Comparison of ENCODE assay signal across 13 mouse cellular contexts in the genomic region with DNA sequence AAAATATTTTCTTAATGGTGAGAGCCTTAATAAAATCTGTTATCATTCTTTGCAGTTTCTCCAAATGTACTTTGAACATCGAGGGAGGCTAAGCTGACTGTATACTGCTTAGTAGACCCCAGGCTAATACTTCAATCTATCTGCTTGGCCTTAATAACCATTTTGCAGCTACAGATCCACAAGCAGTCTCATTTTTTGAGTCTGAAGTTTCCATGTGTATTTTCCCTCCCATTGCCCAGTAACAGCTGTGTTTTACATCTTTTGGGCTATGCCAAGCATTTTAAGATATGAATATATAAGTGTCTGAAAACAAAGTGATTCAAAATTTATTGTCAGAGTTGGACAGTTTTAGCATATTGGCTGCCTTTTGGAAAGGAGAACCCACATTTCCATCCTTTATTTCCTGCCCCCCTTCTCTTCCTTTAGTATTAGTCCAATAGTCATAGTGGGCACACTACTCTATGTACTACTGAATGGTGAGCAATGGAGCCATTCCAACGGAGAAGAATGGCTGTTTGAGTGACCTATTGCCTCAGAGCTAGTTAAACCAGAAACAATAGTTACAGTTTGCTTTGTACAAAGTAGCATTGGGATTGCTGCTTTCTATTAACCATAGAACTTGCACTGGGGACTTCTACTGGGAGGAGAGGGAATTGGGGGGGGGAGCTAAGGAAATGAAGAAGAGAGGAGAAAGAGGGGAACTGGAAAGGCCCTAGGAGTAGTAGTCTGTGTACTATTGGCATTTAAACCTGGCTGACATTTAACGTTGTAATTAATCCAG. TPM values are rescaled to one million over a fixed set of nuclear protein-coding genes. Genes with fewer than 3 reads are reported as not detected.
A peak's percentile ranks its signal among the peaks of the same experiment; 100 is the strongest.
DNase-seq lines count a peak whose midpoint lies in the region; ATAC-seq lines count a peak whose summit lies in the region.
"Had no signal": no experiment of that assay in that cellular context is flagged by ENCODE, and none has a peak within 500 bp of the region (broad histone marks: within the 10 kb centered on the region; RNA-seq: fewer than 3 reads in every experiment).

No protein-coding gene starts in this region.

- no peak overlapping the region for H3K9ac ChIP-seq in kidney, embryonic 15.5 days
- H3K9ac ChIP-seq: forebrain, embryonic 15.5 days; midbrain, embryonic 13.5 days had no signal

- peak overlapping the region; percentile 72 for H3K27ac ChIP-seq in kidney, embryonic 15.5 days
- H3K27ac ChIP-seq in limb, embryonic 10.5 days = no peak overlapping the region
- H3K27ac ChIP-seq: forebrain, embryonic 15.5 days; midbrain, embryonic 13.5 days had no signal

- 40% methylated on average over 3 of the region's 3 CpGs for WGBS in kidney, embryonic 15.5 days
- 57% methylated on average over 3 of the region's 3 CpGs for WGBS in limb, embryonic 10.5 days

- H3K4me1 ChIP-seq in kidney, embryonic 15.5 days = peaks cover 42% of the 10 kb centered on the region
- H3K4me1 ChIP-seq in limb, embryonic 10.5 days = peaks cover 38% of the 10 kb centered on the region

- H3K27me3 ChIP-seq in kidney, embryonic 15.5 days = peaks cover 28% of the 10 kb centered on the region; the same call in 1 of the 2 replicates
- peaks cover 41% of the 10 kb centered on the region for H3K27me3 ChIP-seq in limb, embryonic 10.5 days (ENCODE audit: low read depth, poor library complexity, severe bottlenecking)

- H3K4me3 ChIP-seq in kidney, embryonic 15.5 days (replicated peaks) = no peak overlapping the region
- no peak overlapping the region for H3K4me3 ChIP-seq in limb, embryonic 10.5 days
- H3K4me3 ChIP-seq: forebrain, embryonic 15.5 days; midbrain, embryonic 13.5 days had no signal

- no peak for ATAC-seq in kidney, embryonic 15.5 days (replicated peaks; ENCODE audit: low FRiP score)
- ATAC-seq: forebrain, embryonic 15.5 days; midbrain, embryonic 13.5 days had no signal

- peak overlapping the region; percentile 16; the same call in 1 of the 2 replicates for H3K4me2 ChIP-seq in kidney, embryonic 15.5 days
- H3K4me2 ChIP-seq: forebrain, embryonic 15.5 days; midbrain, embryonic 13.5 days had no signal

- H3K36me3 ChIP-seq in kidney, embryonic 15.5 days = peaks cover 19% of the 10 kb centered on the region
- H3K36me3 ChIP-seq in limb, embryonic 10.5 days = peaks cover 60% of the 10 kb centered on the region
- H3K36me3 ChIP-seq: forebrain, embryonic 15.5 days; midbrain, embryonic 13.5 days had no signal

- no peaks in the 10 kb centered on the region for H3K9me3 ChIP-seq in kidney, embryonic 15.5 days (replicated peaks)
- H3K9me3 ChIP-seq in limb, embryonic 10.5 days (replicated peaks) = no peaks in the 10 kb centered on the region
- H3K9me3 ChIP-seq: forebrain, embryonic 15.5 days; midbrain, embryonic 13.5 days had no signal

- no peak for DNase-seq in kidney, adult 11 months
- peak; percentile 32 for DNase-seq in Muller cell, postnatal 12 days (ENCODE audit: inconsistent ontology term)
- DNase-seq in NIH3T3 (ENCODE audit: low read depth) = peak; percentile 46
- peak; percentile 19 for DNase-seq in limb, embryonic 10.5 days (ENCODE audit: low spot score)
- no peak for DNase-seq in layer of hippocampus, adult 8-10 months (ENCODE audit: low spot score in 2 of 2)
- DNase-seq in urinary bladder, postnatal 36 days (ENCODE audit: low spot score in 2 of 2) = no peak
- DNase-seq: gastrocnemius, postnatal 10 days; kidney, adult 2 months; layer of hippocampus, adult 9-11 months; retina, postnatal 1 day had no signal

RNA-seq across cellular contexts. Expression of a gene that starts 12.7 kb away (rescaled TPM):
- polyA plus RNA-seq in kidney, embryonic 15.5 days (2015; fragmentation: Nextera tagmentation; extraction: Ambion mirVana) = 118 and 130 TPM in 2 replicates
- 109 and 119 TPM in 2 replicates for polyA plus RNA-seq in limb, embryonic 10.5 days (2016; fragmentation: Nextera tagmentation; extraction: Ambion mirVana)
- 1 to 10 TPM; 2.2 to 3.0 (median 2.6) TPM for total RNA-seq in layer of hippocampus, adult 8-10 months (2022)

Comparison
In these comparisons a context has a peak if more than half of its experiments do, and no peak if none do; other contexts are left out.
1. DNase-seq: peak in Muller cell, postnatal 12 days (single experiment), NIH3T3 (single experiment) and limb, embryonic 10.5 days (single experiment); none in kidney, adult 11 months (single experiment), layer of hippocampus, adult 8-10 months (0 of 2) and urinary bladder, postnatal 36 days (0 of 2).